Comparison of ENCODE assay signal across 8 mouse cellular contexts in genomic region chr2:132144971-132145691, GRCm38 (mm10). TPM values are rescaled to one million over a fixed set of nuclear protein-coding genes. Genes with fewer than 3 reads are reported as not detected.
DNase-seq lines count a peak whose midpoint lies in the region; ATAC-seq and TF ChIP-seq lines count a peak whose summit lies in the region.

Gene Slc23a2 (minus strand): TSS chr2:132145108.

- CTCF ChIA-PET in Patski (lab: Charles Lee): no interaction called here

- TF ChIP-seq CTCF in Patski (IDR thresholded peaks at IDR 0.05): no peak
- TF ChIP-seq CTCF in cortical plate, adult 2 months (IDR thresholded peaks at IDR 0.05; ENCODE audit: extremely low read depth, insufficient read depth, low read length): no peak

- H3K9me3 ChIP-seq in intestine, embryonic 16.5 days (ENCODE audit: control insufficient read depth, low read length): no peaks in the 10 kb centered on the region
- H3K9me3 ChIP-seq in limb, embryonic 14.5 days (ENCODE audit: control insufficient read depth, low read length): no peaks in the 10 kb centered on the region
- H3K9me3 ChIP-seq in midbrain, embryonic 16.5 days (replicated peaks; ENCODE audit: control insufficient read depth, low read length, poor library complexity, severe bottlenecking): no peaks in the 10 kb centered on the region

- H3K27ac ChIP-seq in cortical plate, adult 2 months (ENCODE audit: insufficient read depth, low read length): peak within 1 kb of the TSS; percentile 72
- no peak within 1 kb of the TSS for H3K27ac ChIP-seq in intestine, embryonic 16.5 days (ENCODE audit: low read length)
- no peak within 1 kb of the TSS for H3K27ac ChIP-seq in limb, embryonic 14.5 days (replicated peaks; ENCODE audit: low read depth, low read length)
- H3K27ac ChIP-seq in midbrain, embryonic 16.5 days (ENCODE audit: low read length): peak within 1 kb of the TSS; percentile 88

- H3K36me3 ChIP-seq in intestine, embryonic 16.5 days (ENCODE audit: control insufficient read depth, insufficient read depth, low read length): peaks cover 2% of the 10 kb centered on the region; the same call in 1 of the 2 replicates
- 0 out of 2 replicates have a peak, but pooled peaks cover 3% of the 10 kb centered on the region for H3K36me3 ChIP-seq in limb, embryonic 14.5 days (ENCODE audit: control insufficient read depth, insufficient read depth, low read length)
- no peaks in the 10 kb centered on the region for H3K36me3 ChIP-seq in midbrain, embryonic 16.5 days (ENCODE audit: control insufficient read depth, insufficient read depth, low read length)

- DNase-seq in 3T3-L1 (ENCODE audit: low read depth, low spot score) (peak; percentile 28), Patski (ENCODE audit: low read depth, low spot score) (no peak)
- DNase-seq in limb, embryonic 14.5 days (ENCODE audit: low spot score): peak; percentile 27
- peak; percentile 63 for DNase-seq in testis, postnatal 10 days (ENCODE audit: low spot score)

- no peaks in the 10 kb centered on the region for H3K27me3 ChIP-seq in Patski
- no peaks in the 10 kb centered on the region for H3K27me3 ChIP-seq in intestine, embryonic 16.5 days (replicated peaks; ENCODE audit: control insufficient read depth, insufficient read depth, low read length)
- peaks cover 4% of the 10 kb centered on the region; the same call in 1 of the 2 replicates for H3K27me3 ChIP-seq in limb, embryonic 14.5 days (ENCODE audit: control insufficient read depth, insufficient read depth, low read length)
- no peaks in the 10 kb centered on the region for H3K27me3 ChIP-seq in midbrain, embryonic 16.5 days (ENCODE audit: control insufficient read depth, insufficient read depth, low read depth, low read length)

- H3K4me3 ChIP-seq in cortical plate, adult 2 months (ENCODE audit: insufficient read depth, low read length): peak within 1 kb of the TSS; percentile 83
- peak within 1 kb of the TSS; percentile 76 for H3K4me3 ChIP-seq in intestine, embryonic 16.5 days (ENCODE audit: low read length)
- H3K4me3 ChIP-seq in limb, embryonic 14.5 days (replicated peaks; ENCODE audit: low read length): peak within 1 kb of the TSS; percentile 79
- H3K4me3 ChIP-seq in midbrain, embryonic 16.5 days (ENCODE audit: low read depth, low read length): peak within 1 kb of the TSS; percentile 93

- TF ChIP-seq POLR2A in cortical plate, adult 2 months (IDR thresholded peaks at IDR 0.05; ENCODE audit: extremely low read depth, insufficient read depth, low read length): peak; percentile 39; the same call in 1 of the 2 replicates
- TF ChIP-seq POLR2A in limb, embryonic 14.5 days (IDR thresholded peaks at IDR 0.05; ENCODE audit: borderline replicate concordance, extremely low read depth, insufficient read depth, insufficient read length): 0 out of 2 replicates have a peak, but pooled peaks have one; percentile 34

- peak within 1 kb of the TSS; percentile 93 for H3K4me2 ChIP-seq in intestine, embryonic 16.5 days (ENCODE audit: low read depth, low read length)
- H3K4me2 ChIP-seq in limb, embryonic 14.5 days (replicated peaks; ENCODE audit: low read depth, low read length, severe bottlenecking): peak within 1 kb of the TSS; percentile 93
- peak within 1 kb of the TSS; percentile 95 for H3K4me2 ChIP-seq in midbrain, embryonic 16.5 days (ENCODE audit: low read length)

- peaks cover 2% of the 10 kb centered on the region; the same call in 1 of the 2 replicates for H3K4me1 ChIP-seq in cortical plate, adult 2 months (ENCODE audit: control insufficient read depth, insufficient read depth, low read length)
- H3K4me1 ChIP-seq in intestine, embryonic 16.5 days (ENCODE audit: control insufficient read depth, insufficient read depth, low read length): peaks cover 9% of the 10 kb centered on the region
- H3K4me1 ChIP-seq in limb, embryonic 14.5 days (ENCODE audit: control insufficient read depth, insufficient read depth, low read length): peaks cover 10% of the 10 kb centered on the region
- peaks cover 21% of the 10 kb centered on the region for H3K4me1 ChIP-seq in midbrain, embryonic 16.5 days (ENCODE audit: control insufficient read depth, insufficient read depth, low read length)

- WGBS in intestine, embryonic 16.5 days: under 1% methylated on average over 26 of the region's 68 CpGs
- under 1% methylated on average over 22 of the region's 68 CpGs for WGBS in limb, embryonic 14.5 days
- under 1% methylated on average over 43 of the region's 68 CpGs for WGBS in midbrain, embryonic 16.5 days

- POLR2A ChIA-PET in Patski (lab: Charles Lee): no interaction called here

- ATAC-seq in Patski: peak; percentile 73
- peak; percentile 46 for ATAC-seq in granulocyte monocyte progenitor cell, adult 5-6 weeks (replicated peaks; ENCODE audit: poor library complexity, severe bottlenecking)
- ATAC-seq in intestine, embryonic 16.5 days: peak; percentile 83
- ATAC-seq in limb, embryonic 14.5 days (ENCODE audit: low FRiP score, low read depth): peak; percentile 87
- peak; percentile 88 for ATAC-seq in midbrain, embryonic 16.5 days

- peak within 1 kb of the TSS; percentile 83 for H3K9ac ChIP-seq in intestine, embryonic 16.5 days (ENCODE audit: low read depth, low read length)
- peak within 1 kb of the TSS; percentile 80 for H3K9ac ChIP-seq in limb, embryonic 14.5 days (ENCODE audit: low read depth, low read length, severe bottlenecking)
- H3K9ac ChIP-seq in midbrain, embryonic 16.5 days (ENCODE audit: low read depth, low read length): peak within 1 kb of the TSS; percentile 97

- in situ Hi-C loops in Patski (cut with MboI; ENCODE audit: low pct_unique_long_range_greater_than_20kb): loop anchor here (5.0 kb wide), 1 partner anchor 77 kb away; no protein-coding TSS in a partner anchor

RNA-seq across cellular contexts. Expression of gene Slc23a2, which starts in this region (rescaled TPM):
- 19.7 TPM for polyA plus RNA-seq in Patski (2021)
- 109 and 111 TPM in 2 replicates for polyA plus RNA-seq in cortical plate, adult 2 months (2012; rRNA removed)
- total RNA-seq in granulocyte monocyte progenitor cell, adult 5-6 weeks (2014; fragmentation: Nextera tagmentation): 4.5 and 12.5 TPM in 2 replicates
- total RNA-seq in granulocyte monocyte progenitor cell, adult 5-6 weeks (2017): 5.6 and 17.1 TPM in 2 replicates
- polyA plus RNA-seq in intestine, embryonic 16.5 days (2015; fragmentation: Nextera tagmentation; extraction: Ambion mirVana): 12.0 and 13.5 TPM in 2 replicates
- polyA plus RNA-seq in limb, embryonic 14.5 days (2012; rRNA removed): 17.6 and 22.7 TPM in 2 replicates
- 15.6 and 19.9 TPM in 2 replicates for polyA plus RNA-seq in limb, embryonic 14.5 days (2014; fragmentation: Nextera tagmentation; extraction: Ambion mirVana)
- polyA plus RNA-seq in midbrain, embryonic 16.5 days (2015; fragmentation: Nextera tagmentation; extraction: Ambion mirVana): 32.6 and 37.9 TPM in 2 replicates

Comparison
In these comparisons a context has a peak if more than half of its experiments do, and no peak if none do; other contexts are left out.
1. H3K27ac ChIP-seq: peak in cortical plate, adult 2 months (single experiment) and midbrain, embryonic 16.5 days (single experiment); none in intestine, embryonic 16.5 days (single experiment) and limb, embryonic 14.5 days (single experiment).
2. Peak in every context shown above with its lines, with median percentiles within 50 percentile points of each other: ATAC-seq, H3K4me3 ChIP-seq, H3K4me2 ChIP-seq and H3K9ac ChIP-seq.